Mouse (Mus musculus) lung, embryonic 14.5 days (tissue): ENCODE measurements around the gene Ap3m1. TPM values are rescaled to one million over a fixed set of nuclear protein-coding genes. Genes with fewer than 3 reads are reported as not detected.

Source experiments
- ATAC-seq: fragments of 200-750 bp; cut with Nextera tagmentation; 2 replicates; pipeline ENCODE4 v1.8.0; 2017; ENCODE audit warnings: mild to moderate bottlenecking, moderate TSS enrichment, moderate library complexity; ENCODE audit not compliant: insufficient read depth
- DNase-seq: peaks from one replicate; pipeline ENCODE4 v3.0.0-alpha.2; 2015
- H3K27ac ChIP-seq: fragments of 300-500 bp; sonication (generic); 2 replicates; pipeline ENCODE4 v1.5.1; 2014; ENCODE audit warnings: low read depth, mild to moderate bottlenecking, moderate library complexity
- H3K27me3 ChIP-seq: fragments of 300-500 bp; sonication (generic); 2 replicates; pipeline ENCODE4 v1.6.1; 2014; ENCODE audit warnings: low read length, control low read depth; ENCODE audit not compliant: insufficient read depth
- H3K36me3 ChIP-seq: fragments of 300-500 bp; sonication (generic); 2 replicates; pipeline ENCODE4 v1.6.1; 2014; ENCODE audit warnings: control low read depth; ENCODE audit not compliant: insufficient read depth
- H3K4me1 ChIP-seq: fragments of 300-500 bp; sonication (generic); 2 replicates; pipeline ENCODE4 v1.6.1; 2014; ENCODE audit warnings: antibody characterized with exemption, control low read depth; ENCODE audit not compliant: insufficient read depth
- H3K4me2 ChIP-seq: fragments of 300-500 bp; sonication (generic); 2 replicates; pipeline ENCODE4 v1.6.1; 2014; ENCODE audit warnings: mild to moderate bottlenecking
- H3K4me3 ChIP-seq: fragments of 300-500 bp; sonication (generic); 2 replicates; pipeline ENCODE4 v1.5.1; 2014; ENCODE audit warnings: low read depth, low read length
- H3K9ac ChIP-seq: fragments of 300-500 bp; sonication (generic); 2 replicates; pipeline ENCODE4 v1.6.1; 2014
- H3K9me3 ChIP-seq: fragments of 300-500 bp; sonication (generic); 2 replicates; pipeline ENCODE4 v1.6.1; 2016; ENCODE audit warnings: low read depth, low read length, control low read depth
- CTCF ChIP-seq: IDR thresholded peaks from 2 replicates; pipeline ENCODE4 v1.5.1; 2016; ENCODE audit warnings: antibody characterized with exemption, low read depth
- WGBS: fragments of 180-500 bp; shearing (Covaris S2); extraction: QIAGEN DNeasy Blood & Tissue Kit; methylation state at CpG from one replicate; pipeline ENCODE4 v1.1.7; 2014; 5-methylcytosine and 5-hydroxymethylcytosine counted together
- polyA plus RNA-seq: library from polyadenylated mRNA; unstranded; fragments of >200 nt; fragmentation: Nextera tagmentation; extraction: Ambion mirVana; gene quantifications from 2 replicates; pipeline ENCODE4 v1.2.1, GENCODE M21; 2014

Gene Ap3m1
- polyA plus RNA-seq, 1 experiment from 2014 or later: 86.9 TPM

DNA sequence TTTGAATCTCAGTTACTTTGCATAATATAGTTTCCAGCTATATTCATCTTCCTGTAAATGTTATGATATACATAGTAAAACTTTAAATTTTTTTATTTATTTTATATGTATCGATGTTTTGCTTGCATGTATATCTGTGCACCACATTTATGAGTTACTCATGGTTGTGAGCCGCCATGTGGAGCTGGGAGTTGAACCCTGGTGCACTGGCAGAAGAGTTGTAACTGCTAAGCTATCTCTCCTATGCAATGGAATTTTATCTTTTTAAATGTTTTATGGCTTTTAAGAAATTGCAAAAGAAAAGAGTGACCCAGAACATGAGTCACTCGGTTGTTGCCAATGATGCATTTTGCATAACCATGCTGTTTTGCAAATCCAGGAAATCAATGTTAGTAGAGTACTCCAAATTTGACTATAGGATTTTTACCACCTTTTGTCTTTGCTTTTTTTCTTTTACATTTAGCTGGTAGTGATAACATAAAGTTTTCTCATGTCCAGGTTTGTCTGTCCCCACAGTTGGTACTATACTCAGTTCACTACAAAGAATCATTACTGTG, 38.7 kb upstream of the Ap3m1 start:
- no peak overlapping the region for H3K9ac ChIP-seq
- peaks cover 11% of the 10 kb centered on the region; the same call in 1 of the 2 replicates for H3K36me3 ChIP-seq
- H3K27me3 ChIP-seq: no peaks in the 10 kb centered on the region
- H3K4me3 ChIP-seq: no peak overlapping the region
- no peak overlapping the region for H3K27ac ChIP-seq
- H3K4me2 ChIP-seq: no peak overlapping the region
- WGBS: 87% methylated on average over 3 of the region's 3 CpGs
- TF ChIP-seq CTCF: no peak
- H3K9me3 ChIP-seq: no peaks in the 10 kb centered on the region
- no peak for DNase-seq
- ATAC-seq: no peak
- H3K4me1 ChIP-seq: peaks cover 13% of the 10 kb centered on the region

DNA sequence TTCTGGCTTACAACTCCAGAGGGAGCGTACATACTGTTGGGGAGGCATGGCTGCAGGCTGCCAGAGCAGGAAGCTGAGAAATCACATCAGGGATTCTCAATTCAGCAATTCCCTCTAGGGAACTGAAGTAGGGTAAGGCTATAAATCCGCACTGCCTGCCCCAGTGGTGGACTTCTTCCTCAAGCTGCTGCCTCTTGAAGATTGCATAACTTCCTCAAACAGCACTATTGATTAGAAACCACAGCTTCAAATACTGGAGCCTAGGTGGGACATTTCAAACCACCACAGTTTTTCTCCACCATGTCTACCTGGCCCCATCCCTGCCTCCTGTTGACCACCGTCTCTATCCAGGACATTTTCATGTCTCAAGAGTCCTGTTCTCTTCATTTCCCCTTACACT, 38.1 kb upstream of the Ap3m1 start:
- H3K9ac ChIP-seq: no peak overlapping the region
- no peaks in the 10 kb centered on the region for H3K9me3 ChIP-seq
- WGBS: 79% methylated on average over 3 of the region's 3 CpGs
- H3K27ac ChIP-seq: no peak overlapping the region
- peaks cover 11% of the 10 kb centered on the region; the same call in 1 of the 2 replicates for H3K36me3 ChIP-seq
- ATAC-seq: no peak
- no peaks in the 10 kb centered on the region for H3K27me3 ChIP-seq
- DNase-seq: no peak
- H3K4me1 ChIP-seq: peaks cover 13% of the 10 kb centered on the region
- no peak for TF ChIP-seq CTCF
- no peak overlapping the region for H3K4me2 ChIP-seq
- no peak overlapping the region for H3K4me3 ChIP-seq

DNA sequence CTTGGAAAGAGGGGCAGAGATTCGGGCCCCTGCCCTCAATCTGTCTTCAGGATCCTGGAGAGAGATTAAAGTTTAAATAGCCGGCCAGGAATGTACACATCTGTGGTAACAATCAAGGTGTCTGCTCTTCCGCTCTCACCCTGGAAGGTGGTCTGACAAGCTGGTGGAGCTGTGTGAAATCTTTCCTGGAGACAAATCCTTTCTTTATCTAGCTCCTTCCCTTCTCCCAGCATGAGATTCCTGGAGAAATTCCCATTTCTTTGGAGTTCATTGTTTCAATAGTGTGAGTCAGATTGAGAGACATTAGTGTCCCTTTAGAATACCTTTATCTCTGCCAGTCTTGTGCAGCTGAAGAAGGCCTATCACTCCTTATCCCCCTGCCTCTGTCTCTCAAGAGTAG, 36.4 kb upstream of the Ap3m1 start:
- H3K4me2 ChIP-seq: no peak overlapping the region
- H3K27ac ChIP-seq: no peak overlapping the region

DNA sequence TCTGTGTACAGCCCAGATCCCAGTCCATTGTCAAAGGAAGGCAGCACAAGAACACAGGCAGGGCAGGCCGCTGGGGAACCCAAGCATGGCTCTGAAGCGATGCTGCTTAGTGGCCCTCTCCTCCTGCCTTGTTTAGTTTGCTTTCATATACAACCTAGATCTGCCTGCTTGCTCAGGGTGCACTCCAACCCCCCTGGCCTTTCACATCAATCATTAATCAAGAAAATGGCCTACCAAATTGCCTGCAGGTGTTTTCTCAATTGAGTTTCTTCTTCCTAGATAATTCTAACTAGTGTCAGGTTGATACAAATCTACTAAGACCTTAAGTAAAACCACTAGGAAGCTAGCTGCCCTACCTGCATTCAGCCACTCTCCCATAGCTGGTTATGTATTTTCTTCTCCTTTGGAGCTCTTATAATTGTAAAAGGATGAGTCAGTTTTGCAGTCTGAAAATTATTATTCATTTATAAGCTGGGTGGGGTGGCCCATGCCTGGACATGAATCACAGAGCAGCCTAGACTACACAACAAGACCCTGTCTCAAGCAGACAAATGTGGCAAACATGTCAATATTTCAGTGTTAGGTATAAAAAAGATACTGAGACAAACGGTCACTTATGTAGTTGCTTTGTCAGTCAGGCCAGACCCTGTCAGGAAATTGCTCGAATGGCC, 35.2 kb upstream of the Ap3m1 start:
- Histone ChIP-seq H3K4me1 (peaks cover 13% of the 10 kb centered on the region), H3K4me2 (no peak overlapping the region), H3K9ac (no peak overlapping the region), H3K27me3 (no peaks in the 10 kb centered on the region), H3K36me3 (0 out of 2 replicates have a peak, but pooled peaks cover 3% of the 10 kb centered on the region), H3K9me3 (no peaks in the 10 kb centered on the region), H3K27ac (peak overlapping the region; percentile 71; the same call in 1 of the 2 replicates), H3K4me3 (no peak overlapping the region)
- TF ChIP-seq CTCF: no peak
- 45% methylated on average over 4 of the region's 4 CpGs for WGBS
- no peak for DNase-seq
- ATAC-seq: no peak

More for the DNA sequence above, 36.4 kb upstream of the Ap3m1 start:
- 33% methylated on average over 3 of the region's 3 CpGs for WGBS
- no peak for DNase-seq
- no peak overlapping the region for H3K4me3 ChIP-seq
- peaks cover 11% of the 10 kb centered on the region; the same call in 1 of the 2 replicates for H3K36me3 ChIP-seq
- H3K9ac ChIP-seq: no peak overlapping the region
- no peaks in the 10 kb centered on the region for H3K27me3 ChIP-seq
- peaks cover 13% of the 10 kb centered on the region for H3K4me1 ChIP-seq
- TF ChIP-seq CTCF: no peak
- ATAC-seq: no peak
- no peaks in the 10 kb centered on the region for H3K9me3 ChIP-seq

DNA sequence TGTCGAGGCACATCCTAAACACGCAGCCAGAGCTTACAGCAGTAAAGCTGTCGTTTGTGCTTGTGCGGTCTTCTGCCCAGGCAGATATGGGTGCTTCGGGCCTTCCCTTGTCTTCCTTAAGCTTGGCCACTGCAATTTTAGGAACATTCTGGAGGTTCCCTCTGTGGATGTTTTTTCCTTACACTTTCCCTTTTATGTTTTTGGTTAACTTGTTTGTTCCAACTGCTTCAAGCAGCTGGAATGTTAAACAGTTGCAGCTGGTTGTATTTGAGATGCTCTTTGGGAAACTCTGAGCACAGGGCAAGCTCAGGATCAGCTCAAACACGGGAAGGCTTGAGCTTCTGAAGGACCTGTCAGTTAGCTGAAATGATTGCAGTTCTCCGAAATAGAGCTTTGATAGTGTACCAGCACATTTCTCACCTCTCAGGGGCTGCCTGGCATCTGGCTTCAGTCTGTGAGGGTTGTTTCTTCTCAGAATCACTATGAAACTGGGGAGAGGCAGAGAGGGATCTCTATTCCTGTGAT, 34.6 kb upstream of the Ap3m1 start:
- ATAC-seq (no peak), DNase-seq (peak; percentile 52)
- Histone ChIP-seq H3K4me2 (no peak overlapping the region), H3K9ac (no peak overlapping the region), H3K4me3 (no peak overlapping the region), H3K36me3 (no peaks in the 10 kb centered on the region), H3K27ac (peak overlapping the region; percentile 71; the same call in 1 of the 2 replicates), H3K9me3 (no peaks in the 10 kb centered on the region), H3K4me1 (peaks cover 14% of the 10 kb centered on the region), H3K27me3 (no peaks in the 10 kb centered on the region)
- WGBS: 21% methylated on average over 7 of the region's 7 CpGs
- no peak for TF ChIP-seq CTCF

DNA sequence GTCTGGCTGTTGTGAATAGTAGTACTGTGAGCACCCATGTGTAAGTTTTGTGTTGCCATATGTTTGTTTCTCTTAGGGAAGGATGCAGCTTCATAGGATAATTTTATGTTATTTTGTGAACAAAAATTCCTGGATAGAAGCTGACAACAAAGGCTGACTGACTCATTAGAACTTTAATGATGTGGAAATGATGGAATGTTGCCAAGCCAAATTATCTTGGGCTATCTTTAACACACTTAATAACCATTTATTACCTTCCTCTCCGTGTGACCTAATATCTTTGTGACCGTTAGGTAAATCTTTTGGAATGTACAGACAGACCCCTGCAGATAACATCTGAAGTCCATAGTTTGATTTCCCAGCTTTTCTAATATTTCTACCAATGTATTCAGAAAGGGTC, 33.8 kb upstream of the Ap3m1 start:
- no peak overlapping the region for H3K9ac ChIP-seq
- no peaks in the 10 kb centered on the region for H3K27me3 ChIP-seq
- 20% methylated on average over 2 of the region's 2 CpGs for WGBS
- no peak overlapping the region for H3K4me3 ChIP-seq
- no peak overlapping the region for H3K4me2 ChIP-seq
- H3K27ac ChIP-seq: no peak overlapping the region
- no peaks in the 10 kb centered on the region for H3K36me3 ChIP-seq
- no peak for TF ChIP-seq CTCF
- ATAC-seq (no peak), DNase-seq (no peak)
- peaks cover 15% of the 10 kb centered on the region for H3K4me1 ChIP-seq
- no peaks in the 10 kb centered on the region for H3K9me3 ChIP-seq

DNA sequence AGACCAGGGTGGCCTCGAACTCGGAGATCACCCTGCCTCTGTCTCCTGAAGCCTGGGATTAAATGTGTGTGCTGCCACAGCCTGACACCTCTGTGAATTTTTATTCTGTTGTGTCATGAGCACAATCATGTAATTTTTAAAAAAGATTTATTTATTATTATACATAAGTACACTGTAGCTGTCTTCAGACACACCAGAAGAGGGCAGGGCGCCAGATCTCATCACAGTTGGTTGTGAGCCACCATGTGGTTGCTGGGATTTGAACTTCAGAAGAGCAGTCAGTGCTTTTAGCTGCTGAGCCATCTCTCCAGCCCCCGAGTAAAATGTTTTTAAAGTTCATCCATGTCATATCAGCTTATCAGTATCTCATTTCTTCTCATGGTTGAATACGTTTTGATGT, 33.4 kb upstream of the Ap3m1 start:
- TF ChIP-seq CTCF: no peak
- Histone ChIP-seq H3K9ac (no peak overlapping the region), H3K27me3 (no peaks in the 10 kb centered on the region), H3K4me1 (peaks cover 15% of the 10 kb centered on the region), H3K9me3 (no peaks in the 10 kb centered on the region), H3K27ac (no peak overlapping the region), H3K4me2 (no peak overlapping the region), H3K36me3 (no peaks in the 10 kb centered on the region), H3K4me3 (no peak overlapping the region)
- ATAC-seq: no peak
- WGBS: 66% methylated on average over 5 of the region's 5 CpGs
- DNase-seq: no peak
